Mouse (Mus musculus): ENCODE data around the gene Eno1. TPM values are rescaled to one million over a fixed set of nuclear protein-coding genes. Genes with fewer than 3 reads are reported as not detected.
A peak's percentile ranks its signal among the peaks of the same experiment; 100 is the strongest.

Gene Eno1
- polyA plus RNA-seq, 1 experiment from 2014 or later, result 1,276 TPM

DNA sequence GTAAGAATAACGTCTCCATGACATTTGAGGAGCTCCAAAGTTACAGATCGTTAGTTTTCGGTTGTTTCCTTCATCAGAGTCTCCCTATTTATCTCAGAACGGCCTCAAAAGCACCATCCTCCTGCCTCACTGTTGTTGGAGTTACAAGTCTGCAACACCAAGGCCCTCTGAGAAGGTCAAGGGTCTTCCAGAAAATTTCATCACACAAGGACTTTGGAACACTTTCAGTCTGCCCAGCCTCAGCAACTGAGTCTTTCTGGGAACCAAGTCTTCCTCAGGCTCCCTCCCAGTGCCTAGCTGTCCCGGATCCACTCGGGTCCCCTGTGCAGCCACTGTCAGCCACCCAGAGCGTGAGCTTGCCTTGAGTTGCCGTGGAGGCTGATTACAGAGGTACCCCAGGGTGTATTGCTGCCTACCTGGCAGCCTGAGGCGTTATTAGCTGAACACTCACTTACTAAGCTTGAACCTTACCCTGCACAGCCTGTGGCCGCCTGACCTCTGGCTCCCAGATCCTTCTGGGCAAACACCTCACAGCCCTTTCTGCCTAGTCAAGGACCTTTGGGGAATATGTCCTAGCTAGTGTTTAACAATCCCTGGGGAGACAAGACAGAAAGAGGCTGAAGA lies 15.4 kb upstream of the Eno1 start:
- ATAC-seq, result no peak
- Histone ChIP-seq H3K27me3 (replicated peaks; ENCODE audit: control insufficient read depth, insufficient read depth, low read length) (no peaks in the 10 kb centered on the region), H3K36me3 (ENCODE audit: control insufficient read depth, insufficient read depth, low read length) (no peaks in the 10 kb centered on the region), H3K4me2 (ENCODE audit: low read length) (no peak overlapping the region), H3K9me3 (ENCODE audit: control insufficient read depth, low read length) (no peaks in the 10 kb centered on the region), H3K9ac (ENCODE audit: low read depth, low read length) (no peak overlapping the region), H3K4me1 (ENCODE audit: control insufficient read depth, insufficient read depth, low read depth, low read length) (no peaks in the 10 kb centered on the region; the same call in 1 of the 2 replicates), H3K4me3 (ENCODE audit: low read length) (no peak overlapping the region), H3K27ac (ENCODE audit: low read depth, low read length) (no peak overlapping the region)
- 57% methylated on average over 10 of the region's 10 CpGs for WGBS

GRCm38 (mm10) chr4:150223830-150224229 lies 12.7 kb upstream of the Eno1 start:
- Histone ChIP-seq H3K36me3 (ENCODE audit: control insufficient read depth, insufficient read depth, low read length) (no peaks in the 10 kb centered on the region), H3K27me3 (replicated peaks; ENCODE audit: control insufficient read depth, insufficient read depth, low read length) (no peaks in the 10 kb centered on the region), H3K9me3 (ENCODE audit: control insufficient read depth, low read length) (no peaks in the 10 kb centered on the region), H3K9ac (ENCODE audit: low read depth, low read length) (no peak overlapping the region), H3K4me1 (ENCODE audit: control insufficient read depth, insufficient read depth, low read depth, low read length) (peaks cover 4% of the 10 kb centered on the region), H3K27ac (ENCODE audit: low read depth, low read length) (no peak overlapping the region), H3K4me2 (ENCODE audit: low read length) (no peak overlapping the region), H3K4me3 (ENCODE audit: low read length) (no peak overlapping the region)
- ATAC-seq, result no peak
- whole genome bisulfite sequencing, result 91% methylated on average over 4 of the region's 4 CpGs

DNA sequence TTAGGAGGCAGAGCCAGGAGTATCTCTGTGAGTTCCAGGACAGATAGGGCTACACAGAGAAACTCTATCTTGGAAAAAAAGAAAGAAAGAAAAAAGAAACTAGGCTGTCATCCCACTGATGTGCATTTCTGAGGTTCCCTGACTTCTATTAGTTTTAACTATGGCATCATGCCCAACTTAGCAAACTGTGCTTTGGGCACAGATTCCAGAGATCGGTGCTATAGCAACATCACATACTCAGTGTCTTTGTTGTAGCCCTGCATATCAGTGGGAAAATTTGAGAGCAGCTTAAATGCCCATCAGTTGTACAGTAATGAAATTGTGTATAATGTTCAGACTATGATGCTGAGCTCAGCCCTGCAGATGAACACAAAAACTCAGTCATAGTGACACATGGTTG lies 10.8 kb upstream of the Eno1 start:
- Histone ChIP-seq H3K9me3 (ENCODE audit: control insufficient read depth, low read length) (no peaks in the 10 kb centered on the region), H3K4me2 (ENCODE audit: low read length) (no peak overlapping the region), H3K27ac (ENCODE audit: low read depth, low read length) (no peak overlapping the region), H3K36me3 (ENCODE audit: control insufficient read depth, insufficient read depth, low read length) (no peaks in the 10 kb centered on the region), H3K4me1 (ENCODE audit: control insufficient read depth, insufficient read depth, low read depth, low read length) (peaks cover 6% of the 10 kb centered on the region), H3K9ac (ENCODE audit: low read depth, low read length) (no peak overlapping the region), H3K27me3 (replicated peaks; ENCODE audit: control insufficient read depth, insufficient read depth, low read length) (no peaks in the 10 kb centered on the region), H3K4me3 (ENCODE audit: low read length) (no peak overlapping the region)
- 71% methylated on average over 1 of the region's 1 CpGs for WGBS
- no peak for ATAC-seq

GRCm38 (mm10) chr4:150226818-150227688 lies 9.5 kb upstream of the Eno1 start:
- no peaks in the 10 kb centered on the region for H3K27me3 ChIP-seq (replicated peaks; ENCODE audit: control insufficient read depth, insufficient read depth, low read length)
- peak overlapping the region; percentile 4 for H3K27ac ChIP-seq (ENCODE audit: low read depth, low read length)
- ATAC-seq, result peak; percentile 95
- H3K4me1 ChIP-seq (ENCODE audit: control insufficient read depth, insufficient read depth, low read depth, low read length), result peaks cover 10% of the 10 kb centered on the region
- no peak overlapping the region for H3K9ac ChIP-seq (ENCODE audit: low read depth, low read length)
- 37% methylated on average over 7 of the region's 7 CpGs for WGBS
- no peak overlapping the region for H3K4me2 ChIP-seq (ENCODE audit: low read length)
- no peaks in the 10 kb centered on the region for H3K36me3 ChIP-seq (ENCODE audit: control insufficient read depth, insufficient read depth, low read length)
- no peaks in the 10 kb centered on the region for H3K9me3 ChIP-seq (ENCODE audit: control insufficient read depth, low read length)
- H3K4me3 ChIP-seq (ENCODE audit: low read length), result no peak overlapping the region

DNA sequence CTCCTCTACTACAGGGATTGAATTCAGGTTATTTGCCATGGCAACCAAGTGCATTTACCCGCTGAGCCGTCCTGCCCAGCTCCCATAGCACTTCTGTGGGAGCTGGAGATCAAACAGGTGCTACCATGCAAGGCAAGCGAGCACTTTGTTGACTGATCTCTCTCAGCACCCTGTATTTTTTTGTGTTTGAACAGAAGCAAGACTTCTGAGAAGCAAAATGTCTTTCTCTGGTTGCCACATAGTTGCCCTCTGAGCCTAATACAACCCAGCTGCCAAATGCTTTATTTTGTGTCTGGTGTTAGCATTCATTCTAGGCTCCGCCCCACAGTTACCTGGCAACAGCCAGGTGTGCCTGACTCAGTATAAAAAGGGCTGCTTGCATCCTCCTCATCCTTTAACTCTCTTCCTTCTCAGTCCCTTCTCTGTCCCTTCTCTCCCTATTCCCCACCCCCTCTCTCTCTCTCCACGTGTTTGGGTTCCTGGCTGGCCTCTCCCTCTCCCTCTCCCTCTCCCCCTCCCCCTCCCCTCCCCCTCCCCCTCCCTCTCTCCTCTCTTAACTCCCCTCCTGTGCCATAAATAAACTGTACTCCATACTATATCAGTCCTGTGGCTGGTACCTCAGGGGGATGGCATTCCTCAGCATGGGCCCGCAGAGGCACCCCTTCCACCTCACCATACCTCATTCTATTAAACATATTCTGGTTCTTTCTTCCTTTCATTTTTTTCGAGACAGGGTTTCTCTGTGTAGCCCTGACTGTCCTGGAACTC lies 7.8 kb upstream of the Eno1 start:
- WGBS, result 46% methylated on average over 7 of the region's 7 CpGs
- Histone ChIP-seq H3K9me3 (ENCODE audit: control insufficient read depth, low read length) (no peaks in the 10 kb centered on the region), H3K9ac (ENCODE audit: low read depth, low read length) (no peak overlapping the region), H3K4me2 (ENCODE audit: low read length) (no peak overlapping the region), H3K27me3 (replicated peaks; ENCODE audit: control insufficient read depth, insufficient read depth, low read length) (no peaks in the 10 kb centered on the region), H3K4me3 (ENCODE audit: low read length) (no peak overlapping the region), H3K27ac (ENCODE audit: low read depth, low read length) (no peak overlapping the region), H3K4me1 (ENCODE audit: control insufficient read depth, insufficient read depth, low read depth, low read length) (peaks cover 10% of the 10 kb centered on the region), H3K36me3 (ENCODE audit: control insufficient read depth, insufficient read depth, low read length) (no peaks in the 10 kb centered on the region)
- ATAC-seq, result no peak

DNA sequence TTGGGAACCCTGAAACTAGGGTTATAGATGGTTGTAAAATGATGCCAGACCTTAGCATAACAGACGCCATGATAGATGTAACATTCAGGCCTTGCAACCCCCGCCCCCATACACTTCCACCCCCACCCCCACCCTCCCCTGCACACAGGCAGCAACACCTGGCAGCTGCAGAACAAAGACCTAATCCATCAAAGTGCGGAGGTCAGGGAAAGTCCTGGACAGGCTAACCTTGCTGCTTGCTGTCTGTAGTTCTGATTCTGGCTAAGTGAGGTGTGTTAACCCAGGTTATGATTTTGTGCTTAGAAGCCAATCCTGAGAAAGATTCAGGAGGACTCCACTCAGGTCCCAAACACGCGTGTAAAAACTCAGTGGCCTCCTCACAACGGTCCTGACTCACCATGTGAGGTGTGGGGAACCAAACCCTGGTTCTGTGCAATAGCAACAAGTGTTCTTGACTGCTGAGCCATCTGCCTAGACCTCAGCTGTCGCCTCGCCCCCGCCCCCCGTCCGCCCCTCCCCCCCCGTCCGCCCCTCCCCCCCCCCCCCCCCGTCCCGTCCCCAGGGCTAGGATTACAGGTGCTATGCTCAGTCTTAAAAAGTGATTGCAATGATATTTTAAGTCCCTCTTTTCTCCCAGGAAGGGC lies 6.7 kb upstream of the Eno1 start:
- 55% methylated on average over 6 of the region's 15 CpGs for WGBS
- H3K9ac ChIP-seq (ENCODE audit: low read depth, low read length), result no peak overlapping the region
- no peaks in the 10 kb centered on the region for H3K36me3 ChIP-seq (ENCODE audit: control insufficient read depth, insufficient read depth, low read length)
- ATAC-seq, result no peak
- no peaks in the 10 kb centered on the region for H3K27me3 ChIP-seq (replicated peaks; ENCODE audit: control insufficient read depth, insufficient read depth, low read length)
- no peak overlapping the region for H3K27ac ChIP-seq (ENCODE audit: low read depth, low read length)
- peaks cover 14% of the 10 kb centered on the region for H3K4me1 ChIP-seq (ENCODE audit: control insufficient read depth, insufficient read depth, low read depth, low read length)
- H3K4me3 ChIP-seq (ENCODE audit: low read length), result no peak overlapping the region
- H3K4me2 ChIP-seq (ENCODE audit: low read length), result no peak overlapping the region
- no peaks in the 10 kb centered on the region for H3K9me3 ChIP-seq (ENCODE audit: control insufficient read depth, low read length)

- WGBS, result 10% methylated on average over 21 of the region's 21 CpGs
- H3K4me3 ChIP-seq (ENCODE audit: low read length), result no peak overlapping the region
- H3K27ac ChIP-seq (ENCODE audit: low read depth, low read length), result no peak overlapping the region; the same call in 1 of the 2 replicates
- ATAC-seq, result no peak
- peaks cover 18% of the 10 kb centered on the region for H3K4me1 ChIP-seq (ENCODE audit: control insufficient read depth, insufficient read depth, low read depth, low read length)
- no peaks in the 10 kb centered on the region for H3K36me3 ChIP-seq (ENCODE audit: control insufficient read depth, insufficient read depth, low read length)
- no peaks in the 10 kb centered on the region for H3K27me3 ChIP-seq (replicated peaks; ENCODE audit: control insufficient read depth, insufficient read depth, low read length)
- no peaks in the 10 kb centered on the region for H3K9me3 ChIP-seq (ENCODE audit: control insufficient read depth, low read length)
- H3K9ac ChIP-seq (ENCODE audit: low read depth, low read length), result no peak overlapping the region
- H3K4me2 ChIP-seq (ENCODE audit: low read length), result no peak overlapping the region
Measured at GRCm38 (mm10) chr4:150230460-150231407, 5.8 kb upstream of the Eno1 start.

DNA sequence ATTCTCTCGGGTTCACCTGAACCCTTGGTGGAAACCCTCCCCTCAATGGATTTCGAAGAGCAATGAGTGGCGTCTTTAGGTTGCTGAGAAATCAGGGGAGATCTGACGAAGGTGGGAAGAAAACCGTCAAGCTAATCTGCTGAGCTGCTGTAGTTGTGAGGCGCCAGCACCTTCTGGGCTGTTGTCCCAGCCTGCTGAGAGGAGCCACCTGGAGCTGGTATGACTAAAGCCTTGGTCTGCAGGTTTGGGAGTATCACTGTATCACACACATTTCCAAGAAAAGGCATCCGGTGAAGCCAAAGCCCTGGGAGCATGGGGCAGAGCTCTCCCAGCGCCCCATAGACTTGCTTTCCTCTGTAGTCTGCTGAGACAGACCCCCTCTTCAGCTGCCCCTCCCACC lies 4.7 kb upstream of the Eno1 start:
- no peak for ATAC-seq
- H3K4me1 ChIP-seq (ENCODE audit: control insufficient read depth, insufficient read depth, low read depth, low read length), result peaks cover 21% of the 10 kb centered on the region
- H3K4me3 ChIP-seq (ENCODE audit: low read length), result no peak overlapping the region
- H3K27me3 ChIP-seq (replicated peaks; ENCODE audit: control insufficient read depth, insufficient read depth, low read length), result no peaks in the 10 kb centered on the region
- no peak overlapping the region for H3K4me2 ChIP-seq (ENCODE audit: low read length)
- no peak overlapping the region for H3K27ac ChIP-seq (ENCODE audit: low read depth, low read length)
- WGBS, result 60% methylated on average over 8 of the region's 8 CpGs
- no peaks in the 10 kb centered on the region for H3K9me3 ChIP-seq (ENCODE audit: control insufficient read depth, low read length)
- H3K9ac ChIP-seq (ENCODE audit: low read depth, low read length), result no peak overlapping the region
- H3K36me3 ChIP-seq (ENCODE audit: control insufficient read depth, insufficient read depth, low read length), result no peaks in the 10 kb centered on the region

Measured in hindbrain, embryonic 16.5 days (tissue).